Mouse (Mus musculus): ENCODE results near the gene Sh3bp5.

The Sh3bp5 gene

GRCm38 (mm10) chr14:31392300-31392699 lies 43.6 kb downstream of the Sh3bp5 start:
- DNase-seq: no peak

GRCm38 (mm10) chr14:31389421-31390147 lies 46.3 kb downstream of the Sh3bp5 start:
- DNase-seq: no peak

- DNase-seq: no peak
Measured at GRCm38 (mm10) chr14:31388086-31388872, 47.6 kb downstream of the Sh3bp5 start.

DNA sequence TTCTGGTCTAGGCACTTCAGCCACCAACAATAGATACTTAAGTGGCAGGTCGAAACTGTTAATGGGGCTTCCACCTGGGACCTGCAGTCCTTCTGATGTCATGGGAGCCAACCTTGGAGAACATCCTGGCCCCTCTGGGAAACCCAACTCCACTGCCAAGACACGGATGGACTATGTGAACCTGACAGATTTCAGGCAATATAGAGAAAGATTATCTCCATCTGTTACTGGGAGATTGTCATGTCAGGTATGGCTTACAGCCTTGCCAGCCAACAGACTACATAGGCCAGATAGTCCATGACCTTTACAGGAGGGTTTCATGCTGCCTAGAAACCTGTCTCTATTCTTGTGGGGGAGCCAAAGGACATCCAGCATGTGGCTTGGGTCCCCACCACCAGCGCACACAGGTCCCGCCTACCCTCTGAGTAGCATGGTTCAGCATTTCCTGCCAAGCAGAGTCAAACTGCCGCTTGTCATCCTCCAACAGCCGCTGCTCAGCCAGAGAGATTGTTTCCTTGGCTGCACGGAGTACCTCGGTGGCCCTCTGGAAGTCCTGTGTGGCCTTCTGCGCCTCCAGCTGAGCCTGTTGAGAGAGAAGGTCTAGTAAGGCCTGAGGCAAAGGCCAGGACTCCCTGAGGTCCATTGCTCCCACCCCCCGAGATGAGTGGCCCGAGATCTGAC lies 48.4 kb downstream of the Sh3bp5 start:
- no peak for DNase-seq

- DNase-seq: peak; percentile 79
Measured at GRCm38 (mm10) chr14:31385977-31386697, 49.7 kb downstream of the Sh3bp5 start.

DNA sequence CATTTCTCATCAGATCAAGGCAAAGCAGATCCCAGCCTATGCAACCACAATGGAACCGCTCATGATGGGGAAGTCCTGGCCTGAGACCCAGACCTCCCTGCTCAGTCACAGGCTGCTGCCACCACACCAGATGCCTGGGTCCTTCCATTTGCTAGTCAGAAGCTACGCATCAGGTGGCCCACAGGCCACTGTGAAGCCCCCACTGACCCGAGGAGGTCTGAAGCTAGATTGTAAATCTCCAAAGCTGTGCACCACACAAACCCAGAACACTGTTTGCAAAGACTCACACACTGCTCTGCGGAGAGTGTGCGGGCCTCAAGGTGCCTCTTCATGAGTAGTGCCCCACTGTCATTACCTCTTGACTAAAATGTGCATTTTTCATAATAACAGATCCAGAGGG lies 50.5 kb downstream of the Sh3bp5 start:
- no peak for DNase-seq

GRCm38 (mm10) chr14:31384366-31385323 lies 51.2 kb downstream of the Sh3bp5 start:
- DNase-seq: peak; percentile 74

DNA sequence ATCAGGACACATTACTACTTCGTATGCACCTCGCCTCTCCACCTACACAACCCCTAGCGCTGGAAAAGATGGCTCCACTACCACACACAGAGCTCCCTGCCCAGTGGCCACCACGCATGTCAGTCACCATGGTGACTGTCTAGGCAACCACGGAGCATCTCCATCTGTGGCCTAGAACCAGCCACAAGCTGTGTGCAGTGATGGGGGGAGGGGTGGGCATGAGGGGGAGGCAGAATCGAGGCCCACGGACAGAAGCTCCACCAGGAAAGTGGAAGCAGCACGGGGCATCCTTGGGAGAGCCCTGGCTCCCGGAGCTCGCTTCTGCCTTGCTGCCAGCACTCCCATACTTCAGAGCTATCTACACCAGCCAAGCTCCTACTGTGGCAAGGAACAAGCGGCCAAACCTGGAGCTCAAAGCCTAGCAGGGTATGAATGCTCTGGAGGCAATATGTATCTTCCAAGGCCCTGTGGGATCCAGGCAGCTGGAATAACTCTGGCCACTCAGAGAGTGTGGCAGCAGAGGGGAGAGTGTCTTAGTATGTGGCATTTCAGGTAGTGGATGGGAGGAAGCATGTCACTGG lies 52.3 kb downstream of the Sh3bp5 start:
- peak; percentile 58 for DNase-seq

- no peak for DNase-seq
Measured at GRCm38 (mm10) chr14:31382276-31382675, 53.6 kb downstream of the Sh3bp5 start.

- no peak for DNase-seq
Measured at GRCm38 (mm10) chr14:31376331-31376730, 59.5 kb downstream of the Sh3bp5 start.

GRCm38 (mm10) chr14:31374390-31374789 lies 61.5 kb downstream of the Sh3bp5 start:
- no peak for DNase-seq

GRCm38 (mm10) chr14:31369377-31369776 lies 66.5 kb downstream of the Sh3bp5 start:
- DNase-seq: no peak

- DNase-seq: no peak
Measured at GRCm38 (mm10) chr14:31367951-31368350, 67.9 kb downstream of the Sh3bp5 start.

DNA sequence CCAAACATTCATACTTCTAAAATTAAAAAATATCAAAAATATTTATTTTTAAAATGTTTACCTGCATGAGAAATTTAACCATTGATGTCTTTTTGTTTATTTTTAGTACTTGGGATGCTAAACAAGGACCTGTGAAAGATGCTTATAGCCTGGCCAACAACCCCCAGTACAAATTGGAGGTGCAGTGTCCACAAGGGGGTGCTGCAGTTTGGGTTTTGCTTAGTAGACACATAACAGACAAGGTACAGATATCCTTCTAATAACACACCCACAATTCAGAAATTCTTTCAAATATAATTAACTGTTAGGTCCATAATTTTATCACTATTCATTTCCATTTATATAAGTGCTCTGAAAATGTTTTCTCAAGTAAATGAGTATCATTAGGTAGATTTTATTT lies 70.5 kb downstream of the Sh3bp5 start:
- peak; percentile 78 for DNase-seq

DNA sequence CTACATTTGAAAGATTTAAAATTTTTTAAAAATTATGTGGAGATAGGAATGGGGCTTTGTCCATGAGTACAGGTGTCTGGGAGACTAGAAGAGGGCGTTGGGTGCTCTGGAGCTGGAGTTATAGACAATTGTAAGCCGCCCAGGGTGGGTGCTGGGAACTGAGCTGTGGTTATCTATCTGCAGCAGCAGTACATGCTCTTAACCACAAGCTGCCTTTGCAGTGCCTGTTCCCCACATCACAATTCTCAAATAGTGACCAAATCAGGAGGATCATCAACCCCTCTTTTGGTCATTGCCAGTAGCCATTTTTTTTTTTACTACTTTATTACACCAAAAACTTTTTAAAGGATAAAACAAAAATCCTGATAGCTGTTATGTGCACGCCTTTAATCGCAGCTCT lies 71.3 kb downstream of the Sh3bp5 start:
- no peak for DNase-seq

- no peak for DNase-seq
Measured at GRCm38 (mm10) chr14:31362236-31362635, 73.6 kb downstream of the Sh3bp5 start.

DNA sequence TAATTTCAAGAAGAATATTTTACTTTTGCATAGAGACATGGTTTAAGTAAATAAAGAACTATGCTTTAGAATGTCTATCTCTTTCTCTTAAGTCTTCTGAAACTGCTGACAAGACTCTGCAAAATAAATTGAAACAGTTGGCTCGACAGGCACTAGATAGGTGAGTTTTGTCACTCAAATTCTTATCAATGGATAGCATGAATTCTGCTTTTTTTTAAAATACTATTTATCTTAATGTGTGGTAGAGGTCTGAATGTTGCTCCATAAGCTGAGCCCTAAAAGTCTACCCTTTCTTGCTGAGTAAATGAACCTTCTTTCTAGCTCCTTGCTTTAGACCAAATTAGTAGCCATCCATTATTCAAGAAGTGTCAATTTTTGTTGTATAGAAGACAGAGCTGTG lies 90.5 kb downstream of the Sh3bp5 start:
- no peak for DNase-seq

- DNase-seq: no peak
Measured at GRCm38 (mm10) chr14:31343241-31343640, 92.6 kb downstream of the Sh3bp5 start.

- no peak for DNase-seq
Measured at GRCm38 (mm10) chr14:31337947-31338346, 97.9 kb downstream of the Sh3bp5 start.

DNA sequence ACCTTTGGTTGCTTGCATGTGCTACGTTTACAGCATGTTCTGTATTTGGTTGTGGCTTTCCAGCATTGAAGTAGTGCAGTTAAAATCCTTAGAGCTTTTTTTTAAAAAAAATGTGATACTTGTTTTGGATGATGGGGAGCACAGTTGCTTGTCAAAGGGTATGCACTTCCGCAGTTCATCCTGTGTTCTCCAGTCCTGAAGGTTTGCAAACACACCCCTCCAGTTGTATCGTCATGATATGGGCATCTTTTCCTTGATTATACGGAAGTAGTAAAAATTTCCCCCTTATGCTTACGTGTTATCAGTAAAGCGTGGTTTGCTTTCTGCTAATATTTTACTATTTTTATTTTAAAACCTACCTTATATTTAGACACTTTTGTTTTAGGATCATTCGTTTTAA lies 98.5 kb downstream of the Sh3bp5 start:
- DNase-seq: no peak

DNA sequence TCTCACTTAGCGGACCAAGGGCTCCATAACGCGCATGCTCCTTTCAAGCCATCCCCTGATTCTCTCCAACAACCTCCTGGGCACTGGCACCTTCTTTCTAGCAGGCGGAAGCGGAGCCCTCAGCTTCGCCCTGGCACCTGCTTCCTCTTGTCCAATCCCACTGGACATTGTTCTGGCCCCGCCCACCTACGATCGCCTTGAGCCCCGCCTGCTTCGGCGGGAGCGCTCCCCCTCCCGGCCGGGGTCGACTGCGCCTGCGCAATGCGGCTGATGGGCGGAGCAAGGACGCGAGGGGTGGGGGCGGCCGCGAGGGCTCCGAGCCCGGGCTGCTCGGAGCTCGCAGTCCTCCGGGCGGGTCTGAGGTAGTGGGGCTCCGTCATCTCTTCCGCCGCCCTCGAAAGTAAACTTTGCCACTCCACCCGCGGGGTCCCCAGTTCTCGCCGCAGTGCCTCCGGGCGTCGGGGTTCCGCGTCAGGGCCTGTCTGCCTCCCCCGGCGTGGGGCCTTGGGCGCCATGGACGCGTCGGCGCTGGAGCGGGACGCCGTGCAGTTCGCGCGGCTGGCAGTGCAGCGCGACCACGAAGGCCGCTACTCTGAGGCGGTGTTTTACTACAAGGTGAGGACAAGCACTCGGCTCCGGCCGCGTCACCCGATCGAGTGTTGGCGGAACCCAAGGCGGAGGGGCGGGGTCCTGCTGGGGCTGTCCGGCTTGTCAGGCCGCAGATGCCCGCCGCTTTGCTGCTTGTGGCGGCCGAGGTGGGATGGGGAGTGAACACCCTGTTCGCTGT lies 99.3 kb downstream of the Sh3bp5 start, which contains the start of gene Capn7:
Gene Capn7, plus strand, starts transcription at position 270 of the 787 bp plus-strand sequence.
- DNase-seq: peak; percentile 98
